Mouse (Mus musculus) cerebellum, adult 2 months (tissue): ENCODE measurements at regions not wholly inside any gene's neighbourhood (a gene's known extent, or its start where the extent isn't known, plus 50 kb on each side); places are given as distances from the start of the nearest gene placed in this dataset.

Source experiments
- DNase-seq, 2 experiments: peaks; one replicate each; pipeline ENCODE4 v3.0.0; 2021
- H3K27ac ChIP-seq: fragments of 200-500 bp; 2 replicates; pipeline ENCODE4 v1.5.1; 2012; ENCODE audit warnings: low read length, control low read depth, inconsistent platforms; ENCODE audit not compliant: insufficient read depth
- H3K27me3 ChIP-seq: fragments of 200-500 bp; 2 replicates; pipeline ENCODE4 v1.6.1; 2012; ENCODE audit warnings: inconsistent platforms, mild to moderate bottlenecking, low read length, moderate library complexity; ENCODE audit not compliant: control insufficient read depth, insufficient read depth
- H3K4me1 ChIP-seq: fragments of 200-500 bp; 2 replicates; pipeline ENCODE4 v1.6.1; 2011; ENCODE audit warnings: low read length; ENCODE audit not compliant: control insufficient read depth, insufficient read depth
- H3K4me3 ChIP-seq: fragments of 200-500 bp; replicated peaks from 2 replicates; pipeline ENCODE3; 2011; ENCODE audit warnings: mild to moderate bottlenecking, low read depth, low read length, control low read depth; ENCODE audit not compliant: insufficient read depth
- CTCF ChIP-seq: fragments of 200-500 bp; IDR thresholded peaks from 2 replicates; pipeline ENCODE4 v1.5.1; 2011; ENCODE audit warnings: low read depth, mild to moderate bottlenecking, control low read depth, low read length, moderate library complexity, borderline replicate concordance; ENCODE audit not compliant: insufficient read depth
- POLR2A ChIP-seq: fragments of 200-500 bp; IDR thresholded peaks from 2 replicates; pipeline ENCODE4 v1.6.1; 2011; ENCODE audit warnings: low read length, control low read depth, borderline replicate concordance; ENCODE audit not compliant: insufficient read depth
- WGBS: fragments of 180-500 bp; shearing (Covaris S2); methylation state at CpG from one replicate; pipeline ENCODE4 v1.1.7; 2018; 5-methylcytosine and 5-hydroxymethylcytosine counted together

DNA sequence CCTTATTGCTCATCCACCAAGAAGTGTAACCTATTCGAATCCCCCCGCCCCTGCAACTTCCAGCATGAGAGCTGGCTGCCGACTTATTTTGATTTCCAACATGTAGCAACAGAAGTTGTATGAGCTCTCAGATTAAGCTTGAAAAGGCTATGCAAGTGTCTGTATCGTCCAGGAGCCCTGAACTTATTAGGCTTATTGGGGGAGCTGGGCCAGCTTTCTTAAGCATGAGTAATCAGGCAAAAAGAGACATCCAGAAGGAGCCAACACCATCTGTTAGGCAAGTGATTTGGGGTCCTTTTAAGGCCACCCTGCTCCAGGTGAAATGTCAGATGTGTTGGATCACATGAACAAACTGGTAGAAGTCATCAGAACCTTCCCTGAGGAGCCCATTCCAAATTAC, 1481.0 kb upstream of the Gm6569 start:
- no peak overlapping the region for H3K4me3 ChIP-seq
- DNase-seq: peak in 1 of 2 experiments; percentile 20
- WGBS: 51% methylated on average over 4 of the region's 4 CpGs
- no peak overlapping the region for H3K27ac ChIP-seq
- no peak for TF ChIP-seq CTCF
- TF ChIP-seq POLR2A: no peak
- H3K27me3 ChIP-seq: no peaks in the 10 kb centered on the region
- H3K4me1 ChIP-seq: 0 out of 2 replicates have a peak, but pooled peaks cover 3% of the 10 kb centered on the region

DNA sequence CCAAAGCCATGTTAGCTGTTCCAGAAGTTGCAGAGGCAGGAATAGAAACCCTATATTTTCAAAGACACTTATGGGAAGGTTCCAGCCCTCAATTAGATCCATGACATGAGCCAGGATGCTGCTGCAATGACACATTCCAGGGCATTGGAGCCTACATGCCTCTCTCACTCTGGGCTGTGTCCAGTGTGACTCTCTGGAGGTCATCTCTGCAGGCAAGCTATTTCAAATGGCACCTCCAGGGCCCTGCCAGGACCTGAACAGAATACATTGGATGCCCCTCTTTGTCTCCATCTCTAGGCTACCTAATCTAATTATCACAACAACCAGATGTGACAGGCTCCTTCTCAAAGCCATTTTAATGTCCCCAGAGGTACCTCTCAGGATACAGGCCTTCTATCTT, 1478.7 kb upstream of the Gm6569 start:
- H3K4me3 ChIP-seq: no peak overlapping the region
- TF ChIP-seq POLR2A: no peak
- TF ChIP-seq CTCF: no peak
- no peaks in the 10 kb centered on the region for H3K27me3 ChIP-seq
- DNase-seq: no peak
- H3K4me1 ChIP-seq: peaks cover 14% of the 10 kb centered on the region
- no peak overlapping the region for H3K27ac ChIP-seq

DNA sequence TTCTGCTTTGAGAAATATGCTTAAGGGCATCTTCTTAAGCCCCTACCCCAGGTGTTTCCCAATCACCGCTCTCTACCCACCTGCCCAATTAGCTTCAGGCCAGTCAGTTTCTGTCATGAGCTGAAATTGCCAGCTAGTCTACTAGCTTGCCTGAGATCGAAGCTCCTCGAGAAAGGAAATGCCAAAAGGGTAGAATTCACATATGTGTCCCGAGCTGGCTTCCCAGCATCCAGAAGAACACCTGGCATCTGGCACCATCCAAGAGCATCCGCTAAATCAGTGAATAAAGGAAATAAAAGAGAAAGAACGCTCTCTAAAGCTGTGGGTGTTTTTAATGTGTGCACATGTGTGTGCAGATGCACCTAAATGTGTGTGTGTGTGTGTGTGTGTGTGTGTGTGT, 1474.7 kb upstream of the Gm6569 start:
- 21% methylated on average over 6 of the region's 6 CpGs for WGBS
- Histone ChIP-seq H3K4me3 (no peak overlapping the region), H3K27ac (peak overlapping the region; percentile 94), H3K27me3 (no peaks in the 10 kb centered on the region), H3K4me1 (peaks cover 11% of the 10 kb centered on the region)
- peak in 1 of 2 experiments; percentile 47 for DNase-seq
- TF ChIP-seq CTCF: no peak
- TF ChIP-seq POLR2A: no peak

DNA sequence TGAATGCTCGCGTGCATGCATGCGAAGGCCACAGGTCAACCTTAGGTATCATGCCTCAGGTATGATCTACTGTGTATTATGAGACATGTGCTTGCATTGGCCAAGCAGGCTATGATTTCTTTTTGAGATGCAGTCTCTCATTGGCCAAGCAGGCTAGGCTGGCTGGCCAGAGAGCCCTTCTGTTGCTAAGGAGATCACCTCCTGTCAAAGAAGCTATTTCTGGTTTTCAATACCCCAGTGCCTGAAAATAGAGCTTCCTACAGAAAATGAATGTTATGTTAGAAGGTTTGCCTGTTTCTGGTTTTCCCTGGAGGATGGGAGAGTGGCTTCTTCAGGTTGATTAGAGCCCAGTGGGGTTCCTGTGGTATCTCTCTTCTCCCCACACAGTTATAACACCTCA, 1474.3 kb upstream of the Gm6569 start:
- Histone ChIP-seq H3K27ac (peak overlapping the region; percentile 94), H3K27me3 (no peaks in the 10 kb centered on the region), H3K4me1 (peaks cover 11% of the 10 kb centered on the region), H3K4me3 (no peak overlapping the region)
- no peak for TF ChIP-seq CTCF
- no peak for TF ChIP-seq POLR2A
- WGBS: 17% methylated on average over 3 of the region's 3 CpGs
- peak; percentile 74 to 90 for DNase-seq

DNA sequence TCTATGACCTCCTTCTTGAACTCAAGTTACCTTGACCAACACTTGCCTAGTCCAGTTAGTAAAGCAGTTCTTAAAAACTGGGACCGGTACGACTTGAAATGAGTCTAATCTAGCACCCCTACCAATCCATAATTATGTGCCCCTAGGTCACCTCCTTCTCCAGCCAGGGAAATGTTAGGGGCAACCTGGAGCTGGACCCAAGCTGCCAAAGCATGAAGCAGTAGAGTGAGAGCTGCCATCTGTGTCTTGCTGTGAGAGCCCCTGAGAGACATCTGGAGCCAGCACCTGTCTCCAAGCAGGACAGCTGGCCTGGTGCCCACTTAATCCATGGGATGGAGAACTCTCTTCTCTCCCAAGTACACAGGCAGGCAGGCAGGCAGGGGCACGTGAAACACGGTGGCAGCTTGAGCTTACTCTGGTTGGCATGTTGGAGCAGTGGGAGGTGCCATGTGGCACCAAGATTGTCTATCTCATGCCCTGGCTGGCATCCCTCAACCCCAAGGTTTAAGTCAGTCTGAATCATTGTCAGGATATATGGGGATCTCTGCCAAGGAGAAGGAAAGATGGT, 1473.8 kb upstream of the Gm6569 start:
- peak overlapping the region; percentile 94; the same call in 1 of the 2 replicates for H3K27ac ChIP-seq
- DNase-seq: peak; percentile 99
- 9% methylated on average over 4 of the region's 4 CpGs for WGBS
- no peak for TF ChIP-seq POLR2A
- no peak for TF ChIP-seq CTCF
- H3K4me3 ChIP-seq: no peak overlapping the region
- no peaks in the 10 kb centered on the region for H3K27me3 ChIP-seq
- H3K4me1 ChIP-seq: peaks cover 11% of the 10 kb centered on the region

DNA sequence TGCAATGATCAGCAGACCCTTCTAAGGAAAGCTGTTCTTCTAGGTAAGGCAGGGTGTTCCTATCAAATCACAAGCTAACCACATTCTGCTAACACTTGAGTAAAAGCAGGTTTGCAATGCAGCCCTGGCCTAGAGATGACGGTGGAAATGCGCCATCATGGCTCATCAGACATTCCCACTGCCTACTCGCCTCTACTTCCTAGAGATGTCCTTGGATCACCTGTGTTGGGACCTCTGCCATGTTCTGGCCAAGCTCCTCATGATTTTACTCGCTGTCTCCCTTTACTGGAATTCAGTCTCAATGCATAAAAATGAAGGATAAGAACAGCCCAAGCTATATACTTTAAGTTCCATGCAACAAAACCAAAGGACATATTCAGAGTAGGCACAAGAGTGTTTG, 1461.3 kb upstream of the Gm6569 start:
- TF ChIP-seq CTCF (no peak), POLR2A (no peak)
- Histone ChIP-seq H3K27ac (no peak overlapping the region), H3K4me1 (no peaks in the 10 kb centered on the region), H3K27me3 (no peaks in the 10 kb centered on the region), H3K4me3 (no peak overlapping the region)
- DNase-seq: peak in 1 of 2 experiments; percentile 13
- WGBS: 61% methylated on average over 4 of the region's 4 CpGs

DNA sequence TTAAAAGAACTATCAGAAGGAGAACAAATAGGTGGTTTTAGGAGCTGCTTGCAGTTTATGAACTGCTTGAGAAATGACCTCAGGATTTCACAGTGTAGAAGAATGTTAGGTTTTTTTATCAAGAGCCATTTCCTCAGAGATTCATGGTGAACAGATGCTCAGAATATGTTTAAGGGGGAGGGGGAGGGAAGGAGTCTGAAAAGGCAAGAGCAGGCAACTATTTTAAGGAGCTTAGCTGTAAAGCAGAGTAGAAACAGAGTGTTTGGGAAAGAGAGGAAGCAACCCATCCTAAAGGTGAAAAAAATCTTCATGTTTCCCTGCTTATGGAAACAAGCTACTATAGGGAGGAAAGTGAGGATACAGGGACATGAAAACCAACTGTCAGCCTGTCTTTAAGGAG, 1457.2 kb upstream of the Gm6569 start:
- Histone ChIP-seq H3K27ac (no peak overlapping the region), H3K4me3 (no peak overlapping the region), H3K27me3 (no peaks in the 10 kb centered on the region), H3K4me1 (no peaks in the 10 kb centered on the region)
- no peak for DNase-seq
- TF ChIP-seq POLR2A: no peak
- TF ChIP-seq CTCF: no peak

DNA sequence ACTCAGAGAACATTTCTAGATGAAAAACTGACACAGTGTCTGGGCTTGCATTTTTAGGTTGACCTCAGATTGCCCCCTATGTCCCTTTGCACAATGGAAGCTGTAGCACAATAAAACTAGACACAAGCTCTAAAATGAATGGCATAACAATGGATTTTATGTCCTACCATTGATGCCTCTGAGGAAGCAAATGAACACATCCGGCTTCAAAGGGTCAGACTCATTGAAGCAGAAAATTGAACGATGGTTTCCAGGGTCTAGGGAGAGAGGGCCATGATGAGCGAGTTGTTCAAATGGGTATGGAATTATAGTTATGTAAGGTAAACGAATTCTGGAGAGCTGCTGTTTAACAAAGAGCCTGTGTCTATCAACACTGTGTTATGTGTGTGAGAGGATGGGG, 1455.1 kb upstream of the Gm6569 start:
- no peak overlapping the region for H3K27ac ChIP-seq
- no peak overlapping the region for H3K4me3 ChIP-seq
- H3K4me1 ChIP-seq: no peaks in the 10 kb centered on the region
- DNase-seq: no peak
- no peaks in the 10 kb centered on the region; the same call in 1 of the 2 replicates for H3K27me3 ChIP-seq
- no peak for TF ChIP-seq POLR2A
- TF ChIP-seq CTCF: no peak
- 42% methylated on average over 4 of the region's 4 CpGs for WGBS

DNA sequence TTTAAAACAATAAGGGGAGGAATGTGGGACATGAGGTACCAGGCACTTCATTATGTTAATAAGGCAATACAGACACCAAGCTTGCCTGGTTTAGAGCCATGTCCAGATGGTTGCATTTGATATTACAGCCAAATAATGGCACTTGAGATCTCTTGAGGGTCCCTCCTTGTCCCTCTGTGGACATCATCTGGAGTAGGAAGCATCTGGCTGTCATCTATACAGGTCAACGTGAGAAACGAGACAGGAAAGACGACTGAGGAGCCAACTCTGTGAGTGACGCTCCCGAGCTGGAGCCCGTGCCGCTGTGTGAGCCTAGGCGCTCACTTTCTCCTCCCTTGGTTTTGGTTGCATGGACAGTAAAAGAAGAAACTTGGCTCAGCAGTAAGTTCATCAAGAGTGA, 1453.2 kb upstream of the Gm6569 start:
- H3K27ac ChIP-seq: no peak overlapping the region
- no peak for DNase-seq
- WGBS: 62% methylated on average over 8 of the region's 8 CpGs
- H3K27me3 ChIP-seq: no peaks in the 10 kb centered on the region; the same call in 1 of the 2 replicates
- TF ChIP-seq CTCF (no peak), POLR2A (no peak)
- H3K4me3 ChIP-seq: no peak overlapping the region
- H3K4me1 ChIP-seq: no peaks in the 10 kb centered on the region
